Mouse (Mus musculus): Measurements from ENCODE around the gene Slit1. TPM values are rescaled to one million over a fixed set of nuclear protein-coding genes. Genes with fewer than 3 reads are reported as not detected.

Gene Slit1
- polyA plus RNA-seq, 1 experiment = not detected

- no peak overlapping the region for H3K27ac ChIP-seq (ENCODE audit: insufficient read depth, low read depth, low read length)
- no peak overlapping the region for H3K4me3 ChIP-seq (ENCODE audit: insufficient read depth, low read depth, low read length)
- no peak for TF ChIP-seq POLR2A (IDR thresholded peaks at IDR 0.05; ENCODE audit: insufficient read depth, low read depth, low read length)
- no peak for TF ChIP-seq CTCF (IDR thresholded peaks at IDR 0.05; ENCODE audit: insufficient read depth, low read depth, low read length)
- WGBS = 69% methylated on average over 4 of the region's 4 CpGs
- H3K4me1 ChIP-seq (ENCODE audit: control insufficient read depth, insufficient read depth, low read length) = peaks cover 50% of the 10 kb centered on the region
Measured at GRCm38 (mm10) chr19:41672836-41673235, 70.6 kb downstream of the Slit1 start.

GRCm38 (mm10) chr19:41670931-41671330 lies 72.5 kb downstream of the Slit1 start:
- TF ChIP-seq POLR2A (IDR thresholded peaks at IDR 0.05; ENCODE audit: insufficient read depth, low read depth, low read length) (no peak), CTCF (IDR thresholded peaks at IDR 0.05; ENCODE audit: insufficient read depth, low read depth, low read length) (no peak)
- WGBS = 77% methylated on average over 7 of the region's 7 CpGs
- Histone ChIP-seq H3K4me3 (ENCODE audit: insufficient read depth, low read depth, low read length) (no peak overlapping the region), H3K27ac (ENCODE audit: insufficient read depth, low read depth, low read length) (no peak overlapping the region), H3K4me1 (ENCODE audit: control insufficient read depth, insufficient read depth, low read length) (peaks cover 44% of the 10 kb centered on the region)

- Histone ChIP-seq H3K4me3 (ENCODE audit: insufficient read depth, low read depth, low read length) (no peak overlapping the region), H3K4me1 (ENCODE audit: control insufficient read depth, insufficient read depth, low read length) (peaks cover 40% of the 10 kb centered on the region), H3K27ac (ENCODE audit: insufficient read depth, low read depth, low read length) (no peak overlapping the region)
- 73% methylated on average over 5 of the region's 5 CpGs for WGBS
- no peak for TF ChIP-seq POLR2A (IDR thresholded peaks at IDR 0.05; ENCODE audit: insufficient read depth, low read depth, low read length)
- TF ChIP-seq CTCF (IDR thresholded peaks at IDR 0.05; ENCODE audit: insufficient read depth, low read depth, low read length) = no peak
Measured at GRCm38 (mm10) chr19:41670473-41670872, 73.0 kb downstream of the Slit1 start.

- Histone ChIP-seq H3K4me1 (ENCODE audit: control insufficient read depth, insufficient read depth, low read length) (peaks cover 37% of the 10 kb centered on the region), H3K4me3 (ENCODE audit: insufficient read depth, low read depth, low read length) (no peak overlapping the region), H3K27ac (ENCODE audit: insufficient read depth, low read depth, low read length) (no peak overlapping the region)
- WGBS = 38% methylated on average over 12 of the region's 12 CpGs
- TF ChIP-seq POLR2A (IDR thresholded peaks at IDR 0.05; ENCODE audit: insufficient read depth, low read depth, low read length) = no peak
- TF ChIP-seq CTCF (IDR thresholded peaks at IDR 0.05; ENCODE audit: insufficient read depth, low read depth, low read length) = no peak
Measured at GRCm38 (mm10) chr19:41669747-41670342, 73.6 kb downstream of the Slit1 start.

- Histone ChIP-seq H3K4me1 (ENCODE audit: control insufficient read depth, insufficient read depth, low read length) (peaks cover 49% of the 10 kb centered on the region), H3K27ac (ENCODE audit: insufficient read depth, low read depth, low read length) (no peak overlapping the region), H3K4me3 (ENCODE audit: insufficient read depth, low read depth, low read length) (no peak overlapping the region)
- 59% methylated on average over 6 of the region's 6 CpGs for WGBS
- TF ChIP-seq CTCF (IDR thresholded peaks at IDR 0.05; ENCODE audit: insufficient read depth, low read depth, low read length) (no peak), POLR2A (IDR thresholded peaks at IDR 0.05; ENCODE audit: insufficient read depth, low read depth, low read length) (no peak)
Measured at GRCm38 (mm10) chr19:41667591-41667990, 75.9 kb downstream of the Slit1 start.

GRCm38 (mm10) chr19:41665941-41666340 lies 77.5 kb downstream of the Slit1 start:
- no peak for TF ChIP-seq POLR2A (IDR thresholded peaks at IDR 0.05; ENCODE audit: insufficient read depth, low read depth, low read length)
- TF ChIP-seq CTCF (IDR thresholded peaks at IDR 0.05; ENCODE audit: insufficient read depth, low read depth, low read length) = no peak
- 84% methylated on average over 4 of the region's 4 CpGs for WGBS

GRCm38 (mm10) chr19:41663506-41664242 lies 79.8 kb downstream of the Slit1 start:
- TF ChIP-seq CTCF (IDR thresholded peaks at IDR 0.05; ENCODE audit: insufficient read depth, low read depth, low read length) = no peak
- no peak for TF ChIP-seq POLR2A (IDR thresholded peaks at IDR 0.05; ENCODE audit: insufficient read depth, low read depth, low read length)
- peaks cover 47% of the 10 kb centered on the region for H3K4me1 ChIP-seq (ENCODE audit: control insufficient read depth, insufficient read depth, low read length)
- no peak overlapping the region for H3K4me3 ChIP-seq (ENCODE audit: insufficient read depth, low read depth, low read length)
- H3K27ac ChIP-seq (ENCODE audit: insufficient read depth, low read depth, low read length) = no peak overlapping the region
- WGBS = 50% methylated on average over 13 of the region's 13 CpGs

More at GRCm38 (mm10) chr19:41665941-41666340, 77.5 kb downstream of the Slit1 start:
- Histone ChIP-seq H3K4me3 (ENCODE audit: insufficient read depth, low read depth, low read length) (no peak overlapping the region), H3K4me1 (ENCODE audit: control insufficient read depth, insufficient read depth, low read length) (peaks cover 52% of the 10 kb centered on the region), H3K27ac (ENCODE audit: insufficient read depth, low read depth, low read length) (no peak overlapping the region)

- 47% methylated on average over 13 of the region's 13 CpGs for WGBS
- TF ChIP-seq POLR2A (IDR thresholded peaks at IDR 0.05; ENCODE audit: insufficient read depth, low read depth, low read length) (no peak), CTCF (IDR thresholded peaks at IDR 0.05; ENCODE audit: insufficient read depth, low read depth, low read length) (no peak)
- H3K4me1 ChIP-seq (ENCODE audit: control insufficient read depth, insufficient read depth, low read length) = peaks cover 44% of the 10 kb centered on the region
- no peak overlapping the region for H3K4me3 ChIP-seq (ENCODE audit: insufficient read depth, low read depth, low read length)
- H3K27ac ChIP-seq (ENCODE audit: insufficient read depth, low read depth, low read length) = no peak overlapping the region
Measured at GRCm38 (mm10) chr19:41661466-41661865, 82.0 kb downstream of the Slit1 start.

GRCm38 (mm10) chr19:41660999-41661374 lies 82.5 kb downstream of the Slit1 start:
- Histone ChIP-seq H3K4me3 (ENCODE audit: insufficient read depth, low read depth, low read length) (no peak overlapping the region), H3K27ac (ENCODE audit: insufficient read depth, low read depth, low read length) (no peak overlapping the region), H3K4me1 (ENCODE audit: control insufficient read depth, insufficient read depth, low read length) (peaks cover 47% of the 10 kb centered on the region)
- WGBS = 64% methylated on average over 4 of the region's 4 CpGs
- TF ChIP-seq CTCF (IDR thresholded peaks at IDR 0.05; ENCODE audit: insufficient read depth, low read depth, low read length) (no peak), POLR2A (IDR thresholded peaks at IDR 0.05; ENCODE audit: insufficient read depth, low read depth, low read length) (no peak)
